Mouse (Mus musculus) myocyte (in vitro differentiated cells): ENCODE measurements around the gene Aqp5.

Source experiments
- E2F4 ChIP-seq: IDR thresholded peaks from one replicate; pipeline ENCODE4 v1.6.1; 2011; ENCODE audit warnings: mild to moderate bottlenecking, control low read depth, moderate library complexity; ENCODE audit not compliant: insufficient read depth
- MAX ChIP-seq: IDR thresholded peaks from one replicate; pipeline ENCODE4 v1.6.1; 2011; ENCODE audit warnings: low read depth, mild to moderate bottlenecking, control low read depth
- MYOD1 ChIP-seq, 3 experiments: IDR thresholded peaks; one replicate each; pipeline ENCODE4 v1.6.1; 2011; ENCODE audit warnings: control low read depth in 2 of 3, low read depth in 2 of 3, mild to moderate bottlenecking in 2 of 3, moderate library complexity in 1 of 3; ENCODE audit not compliant: insufficient read length in 2 of 3, control insufficient read depth in 1 of 3
- MYOG ChIP-seq, 3 experiments: IDR thresholded peaks; one replicate each; pipeline ENCODE4 v1.6.1; 2011; ENCODE audit warnings: control low read depth in 2 of 3, low read depth in 2 of 3, mild to moderate bottlenecking in 2 of 3; ENCODE audit not compliant: insufficient read length in 2 of 3, control insufficient read depth in 1 of 3, insufficient read depth in 1 of 3
- POLR2A ChIP-seq: IDR thresholded peaks from one replicate; pipeline ENCODE4 v1.6.1; 2011; ENCODE audit warnings: low read depth, mild to moderate bottlenecking, control low read depth, moderate library complexity; ENCODE audit not compliant: insufficient read length
- POLR2AphosphoS2 ChIP-seq: IDR thresholded peaks from one replicate; pipeline ENCODE4 v1.6.1; 2011; ENCODE audit warnings: low read depth, control low read depth; ENCODE audit not compliant: insufficient read length
- REST ChIP-seq: IDR thresholded peaks from one replicate; pipeline ENCODE4 v1.6.1; 2011; ENCODE audit warnings: mild to moderate bottlenecking, control low read depth, moderate library complexity; ENCODE audit not compliant: insufficient read depth, insufficient read length
- SRF ChIP-seq: IDR thresholded peaks from one replicate; pipeline ENCODE4 v1.6.1; 2011; ENCODE audit warnings: low read depth; ENCODE audit not compliant: control insufficient read depth, insufficient read length
- TCF12 ChIP-seq: IDR thresholded peaks from one replicate; pipeline ENCODE4 v1.6.1; 2011; ENCODE audit warnings: mild to moderate bottlenecking, control low read depth; ENCODE audit not compliant: poor library complexity, insufficient read depth, severe bottlenecking
- TCF3 ChIP-seq: IDR thresholded peaks from one replicate; pipeline ENCODE4 v1.6.1; 2011; ENCODE audit warnings: low read depth, control low read depth; ENCODE audit not compliant: insufficient read length
- USF1 ChIP-seq: IDR thresholded peaks from one replicate; pipeline ENCODE4 v1.6.1; 2011; ENCODE audit warnings: low read depth, mild to moderate bottlenecking, control low read depth, moderate library complexity

DNA sequence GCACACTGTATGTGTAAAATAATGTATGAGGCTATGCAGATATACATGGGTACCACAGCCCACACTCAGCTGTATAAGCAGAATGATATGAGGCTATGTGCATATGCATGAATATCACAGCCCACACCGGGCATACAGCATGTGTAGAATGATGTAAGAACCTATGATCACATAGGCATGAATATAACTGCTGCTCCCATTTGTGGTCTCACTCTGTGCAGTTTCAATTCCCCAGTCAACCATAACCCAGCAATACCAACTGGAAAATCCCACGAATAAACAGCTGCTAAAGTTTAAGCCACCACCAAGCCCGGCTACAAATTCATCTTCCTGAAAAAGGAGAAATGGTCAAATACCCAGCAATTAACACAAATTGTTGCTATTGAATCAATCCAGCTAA lies 28.0 kb downstream of the Aqp5 start:
- TF ChIP-seq POLR2A = no peak
- TF ChIP-seq REST = no peak
- no peak for TF ChIP-seq MAX
- no peak for TF ChIP-seq TCF3
- no peak for TF ChIP-seq POLR2AphosphoS2
- TF ChIP-seq MYOD1 (IDR thresholded peaks at IDR 0.05; ENCODE audit: control insufficient read depth in 1 of 3, insufficient read length in 2 of 3, low read depth in 2 of 3) = no peak
- no peak for TF ChIP-seq USF1
- TF ChIP-seq TCF12 = no peak
- no peak for TF ChIP-seq MYOG (IDR thresholded peaks at IDR 0.05; ENCODE audit: control insufficient read depth in 1 of 3, insufficient read depth in 1 of 3, insufficient read length in 2 of 3, low read depth in 2 of 3)
- TF ChIP-seq SRF = no peak
- no peak for TF ChIP-seq E2F4
